Mouse (Mus musculus): ENCODE measurements around the gene Klhl11.

- TF ChIP-seq POLR2A (IDR thresholded peaks at IDR 0.05; ENCODE audit: control insufficient read depth, extremely low read depth, insufficient read depth, low read length, poor library complexity) (no peak), CTCF (IDR thresholded peaks at IDR 0.05; ENCODE audit: borderline replicate concordance, control insufficient read depth, extremely low read depth, insufficient read depth, low read length, poor library complexity) (no peak)
Observed at GRCm38 (mm10) chr11:100504990-100505660, 32.6 kb upstream of the Klhl11 start.
